Mouse (Mus musculus) gastrocnemius, adult 18-20 months (tissue): Measurements from ENCODE around the gene Arid1b. TPM values are rescaled to one million over a fixed set of nuclear protein-coding genes. Genes with fewer than 3 reads are reported as not detected.

ENCODE experiments used
- DNase-seq: peaks from one replicate; pipeline ENCODE4 v3.0.0; 2021; ENCODE audit warnings: low spot score
- total RNA-seq, 2 experiments: library from RNA; stranded (reverse); gene quantifications; 2 replicates each; pipeline ENCODE4 v1.2.3; 2021

Gene Arid1b
- total RNA-seq, 2 experiments from 2014 or later = 35.4 to 37.0 TPM

DNA sequence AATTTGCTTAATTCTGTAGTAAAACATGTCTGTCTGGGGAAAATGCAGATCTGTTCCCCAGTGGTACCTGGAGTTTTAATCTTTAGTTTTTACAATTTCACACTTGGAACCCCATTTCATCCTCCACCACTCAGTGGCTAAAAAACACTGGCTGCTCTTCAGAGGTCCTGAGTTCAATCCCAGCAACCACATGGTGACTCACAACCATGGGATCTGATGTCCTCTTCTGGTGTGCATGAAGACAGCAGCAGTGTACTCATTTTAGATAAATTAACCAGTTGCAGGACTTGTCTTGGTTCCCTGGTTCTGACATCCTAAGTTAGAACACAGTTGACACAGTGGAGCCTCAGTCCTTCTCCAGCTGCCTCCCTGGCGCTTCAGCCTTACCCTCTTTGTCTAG is 239.9 kb downstream of the Arid1b start:
- no peak for DNase-seq

DNA sequence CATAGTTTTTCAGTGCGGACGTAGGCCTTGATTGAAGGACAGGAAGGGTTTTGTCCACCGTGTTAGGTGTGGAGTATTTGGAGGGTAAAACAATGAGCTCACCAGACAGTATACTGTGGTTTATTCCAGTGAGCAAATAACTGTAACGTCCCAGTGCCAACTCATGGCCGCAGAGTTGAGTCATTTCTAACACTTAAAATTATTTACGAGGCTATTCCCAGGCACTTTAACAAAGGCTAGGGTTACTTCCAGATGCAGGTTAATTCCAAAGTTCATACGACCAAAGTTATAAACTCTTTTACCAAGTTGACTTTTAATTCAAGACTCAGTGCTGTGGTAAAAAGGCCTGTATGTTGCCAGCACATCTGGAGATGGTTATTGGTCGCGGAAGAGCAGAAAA is 240.9 kb downstream of the Arid1b start:
- no peak for DNase-seq

DNA sequence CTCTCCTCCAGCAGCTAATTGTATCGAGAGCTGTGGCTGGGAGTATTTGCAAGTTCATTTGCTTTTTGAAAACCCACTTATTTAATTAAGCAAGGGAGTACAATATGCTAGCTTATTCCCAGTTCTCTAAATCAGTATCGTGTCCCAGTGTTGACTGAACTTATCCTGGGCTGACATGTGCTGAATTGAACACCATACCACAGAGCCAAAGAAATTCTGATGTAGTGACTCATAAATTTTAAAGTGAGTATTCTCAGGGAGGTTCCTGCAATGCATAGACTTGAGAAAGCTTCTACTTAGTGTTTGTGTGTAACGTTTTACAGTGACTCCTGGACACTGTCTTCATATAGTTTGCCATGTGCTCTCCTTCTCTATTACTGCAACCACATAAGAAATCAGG is 243.6 kb downstream of the Arid1b start:
- no peak for DNase-seq

DNA sequence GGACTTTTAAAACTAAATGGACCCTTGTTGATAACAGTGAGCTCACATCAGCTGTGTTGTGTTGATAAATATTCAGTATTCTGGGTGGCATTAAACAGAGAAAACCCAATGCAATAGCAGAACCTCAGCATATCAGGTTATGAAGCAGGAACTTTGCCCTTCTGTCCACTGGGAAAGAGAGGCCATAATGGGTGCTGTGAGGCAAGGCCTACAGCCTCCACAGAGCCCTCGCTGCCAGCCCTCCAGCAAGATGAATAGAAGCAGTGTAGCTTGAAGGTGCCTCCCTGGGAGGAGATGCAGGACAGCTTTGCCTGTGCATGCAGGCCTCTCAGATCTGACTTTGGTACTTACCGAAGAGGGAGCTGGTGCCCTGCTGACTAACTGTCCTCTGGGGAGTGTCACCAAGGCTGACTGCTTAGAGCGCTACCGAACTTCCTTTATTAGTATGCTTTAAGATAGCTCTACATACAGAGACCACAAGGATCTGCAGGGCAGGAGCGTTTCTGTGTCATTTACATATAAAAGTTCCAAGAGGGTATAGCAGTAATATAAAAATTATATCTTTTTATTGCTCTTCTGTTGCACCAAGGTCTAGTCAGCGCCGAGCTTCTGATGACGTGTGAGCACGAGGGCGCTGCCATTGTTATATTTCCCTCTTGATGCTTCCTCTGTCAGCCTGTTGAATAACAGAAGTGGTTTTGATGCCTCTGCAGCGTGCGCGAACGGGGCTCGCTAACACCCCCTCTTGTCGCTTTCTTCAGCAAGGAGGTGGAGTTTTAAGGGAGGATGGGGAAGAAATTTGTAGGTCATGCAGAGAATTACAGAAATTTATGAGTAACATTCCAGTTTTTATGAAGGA is 244.5 kb downstream of the Arid1b start:
- DNase-seq = no peak

DNA sequence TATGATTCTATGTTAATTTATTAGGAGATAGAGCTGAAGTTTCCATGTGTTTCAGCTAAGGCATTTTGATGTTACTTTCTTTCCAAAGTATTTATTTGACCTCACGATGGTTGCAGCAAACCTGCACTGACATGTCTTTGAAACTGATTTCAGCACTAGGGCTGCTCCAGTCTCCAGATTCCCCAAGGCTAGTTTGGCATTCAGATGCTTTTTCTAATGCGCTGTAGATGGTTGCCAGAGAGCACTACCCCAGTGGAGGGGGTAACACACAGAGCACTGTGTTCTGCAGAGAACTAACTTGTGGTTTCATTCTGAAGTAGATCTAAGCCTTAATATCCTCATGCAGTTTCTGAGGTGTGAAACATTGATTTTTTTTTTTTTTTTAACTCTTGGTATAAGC is 250.4 kb downstream of the Arid1b start:
- no peak for DNase-seq

DNA sequence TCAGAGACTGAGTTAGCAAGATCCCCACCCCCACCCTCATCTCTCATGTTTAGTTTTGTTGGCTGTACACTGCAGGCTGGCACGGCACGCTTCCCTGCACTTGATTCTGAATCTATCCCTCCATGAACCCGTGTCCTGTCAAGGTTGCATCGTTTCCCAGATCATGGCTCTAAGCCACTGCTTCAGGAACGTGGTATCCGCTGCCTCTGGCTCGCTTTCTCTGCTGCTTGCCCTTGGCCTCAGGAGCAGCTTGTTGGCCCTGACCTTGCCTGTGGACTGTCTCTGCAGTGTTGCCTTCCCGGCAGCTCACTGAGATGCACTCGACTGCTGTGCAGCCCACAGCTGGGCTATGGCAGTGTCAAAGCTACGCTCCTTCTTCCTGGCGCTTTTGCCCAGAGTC is 252.6 kb downstream of the Arid1b start:
- peak; percentile 59 for DNase-seq

DNA sequence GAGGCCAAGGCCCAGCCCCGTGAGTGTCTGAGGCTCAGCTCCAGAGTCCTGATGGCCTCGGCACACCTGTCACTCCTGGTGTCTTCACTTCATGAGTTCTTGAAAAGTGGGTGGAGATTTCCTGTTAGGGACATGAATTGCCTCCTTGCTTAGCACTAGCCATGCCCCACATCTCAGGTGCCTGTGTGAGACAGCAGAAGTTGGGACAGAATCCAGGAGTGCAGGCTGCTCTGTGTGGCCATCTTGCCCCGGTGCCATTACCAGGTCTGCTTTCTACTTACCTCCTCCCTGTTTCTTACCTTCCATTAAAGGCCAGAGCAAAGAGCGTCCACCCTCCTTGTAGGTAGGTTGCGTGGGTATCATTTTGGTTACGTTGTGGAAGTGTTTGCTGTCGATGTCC is 253.1 kb downstream of the Arid1b start:
- no peak for DNase-seq

DNA sequence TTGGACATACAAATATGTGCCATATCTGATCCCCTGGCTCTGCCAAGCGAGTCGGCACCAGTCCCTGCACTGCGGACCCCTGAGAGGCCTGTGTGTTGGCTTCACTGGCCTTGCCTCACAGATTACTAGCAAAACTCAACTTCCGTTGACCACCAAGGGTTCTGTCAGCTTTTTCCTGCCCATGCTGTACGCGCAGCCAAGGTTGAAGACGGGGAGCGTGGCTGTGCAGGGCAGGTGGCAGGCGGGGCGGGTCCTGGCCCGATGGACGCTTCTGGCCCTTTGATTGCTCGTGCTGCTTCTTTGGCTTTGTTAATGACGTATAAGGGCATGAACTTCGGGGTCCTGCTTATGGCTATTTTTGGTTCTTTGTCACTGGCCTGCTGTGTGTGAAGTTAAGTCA is 253.6 kb downstream of the Arid1b start:
- DNase-seq = no peak

DNA sequence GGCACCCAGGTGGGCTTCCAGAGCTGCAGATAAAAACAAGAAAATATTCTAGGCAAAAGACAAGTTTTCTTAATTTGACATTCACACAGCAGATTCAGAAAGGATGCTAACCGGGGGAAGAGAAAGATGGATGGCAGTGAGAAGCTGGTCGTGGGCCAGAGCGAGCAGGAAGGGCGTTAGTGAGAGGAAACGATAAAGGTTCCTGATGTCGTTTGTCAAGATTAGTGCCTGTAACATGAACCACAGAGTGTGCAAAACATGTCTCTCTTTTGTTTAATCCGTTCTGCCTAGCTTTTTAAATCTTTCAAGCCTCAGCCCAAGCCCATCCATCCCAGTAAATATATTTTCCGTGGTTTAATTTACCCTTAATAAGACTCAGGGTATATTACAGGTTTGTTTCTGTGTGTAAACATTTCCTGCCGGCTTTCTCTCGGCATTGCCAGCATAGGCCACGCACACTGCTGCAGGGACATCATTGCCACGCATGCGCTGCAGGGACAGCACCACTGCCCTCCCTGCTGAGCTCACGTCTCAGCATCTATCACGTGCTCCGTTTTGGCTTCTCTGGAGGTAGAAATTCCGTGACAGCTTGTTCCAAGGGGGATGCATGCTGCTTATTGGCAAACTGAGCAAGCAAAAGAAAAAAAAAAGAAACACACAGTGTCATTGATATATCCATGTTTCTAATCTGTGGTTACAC is 255.0 kb downstream of the Arid1b start:
- no peak for DNase-seq

DNA sequence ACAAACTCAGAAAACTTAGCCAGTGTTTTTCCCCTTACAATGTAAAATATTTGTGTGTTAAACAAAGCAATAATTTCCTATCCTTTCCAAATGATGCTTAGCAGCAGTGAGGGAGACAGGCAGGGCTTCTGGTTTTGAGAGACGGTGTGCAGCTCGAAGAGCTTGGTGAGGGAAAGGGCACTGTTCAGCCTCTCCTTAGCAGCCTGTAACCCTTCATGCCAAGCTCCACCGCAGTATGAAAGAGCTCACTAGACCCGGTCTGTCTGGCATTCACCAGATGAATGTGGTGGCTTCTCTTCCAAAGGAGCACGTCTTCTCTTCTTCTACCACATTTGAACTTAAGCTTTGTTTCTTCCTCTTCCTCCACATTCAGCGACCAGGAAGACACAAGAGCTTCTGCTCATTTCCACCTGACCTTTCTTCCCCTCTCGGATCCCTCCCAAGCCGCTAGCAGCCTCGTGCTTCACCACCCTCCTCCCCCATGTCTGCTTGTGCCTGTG is 255.6 kb downstream of the Arid1b start:
- no peak for DNase-seq

DNA sequence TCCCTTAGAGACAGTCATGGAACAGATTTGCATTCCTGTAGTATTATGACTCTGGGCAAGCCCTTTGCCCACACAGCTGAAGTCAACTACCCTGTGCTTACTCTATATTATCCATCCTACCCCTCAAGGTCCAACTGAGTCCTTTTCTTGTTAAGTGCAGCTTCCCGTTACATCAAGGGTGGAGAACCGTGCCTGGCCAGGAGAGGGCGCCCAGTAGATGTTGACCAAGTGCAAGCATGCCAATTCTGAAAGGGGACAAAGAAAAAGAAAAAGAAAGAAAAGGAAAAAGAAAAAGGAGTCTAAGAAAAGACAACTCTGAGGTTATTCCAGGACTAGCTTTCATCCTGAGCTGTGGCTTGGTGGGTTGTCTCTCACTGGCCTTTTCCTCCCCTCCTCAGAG is 258.3 kb downstream of the Arid1b start:
- peak; percentile 73 for DNase-seq

DNA sequence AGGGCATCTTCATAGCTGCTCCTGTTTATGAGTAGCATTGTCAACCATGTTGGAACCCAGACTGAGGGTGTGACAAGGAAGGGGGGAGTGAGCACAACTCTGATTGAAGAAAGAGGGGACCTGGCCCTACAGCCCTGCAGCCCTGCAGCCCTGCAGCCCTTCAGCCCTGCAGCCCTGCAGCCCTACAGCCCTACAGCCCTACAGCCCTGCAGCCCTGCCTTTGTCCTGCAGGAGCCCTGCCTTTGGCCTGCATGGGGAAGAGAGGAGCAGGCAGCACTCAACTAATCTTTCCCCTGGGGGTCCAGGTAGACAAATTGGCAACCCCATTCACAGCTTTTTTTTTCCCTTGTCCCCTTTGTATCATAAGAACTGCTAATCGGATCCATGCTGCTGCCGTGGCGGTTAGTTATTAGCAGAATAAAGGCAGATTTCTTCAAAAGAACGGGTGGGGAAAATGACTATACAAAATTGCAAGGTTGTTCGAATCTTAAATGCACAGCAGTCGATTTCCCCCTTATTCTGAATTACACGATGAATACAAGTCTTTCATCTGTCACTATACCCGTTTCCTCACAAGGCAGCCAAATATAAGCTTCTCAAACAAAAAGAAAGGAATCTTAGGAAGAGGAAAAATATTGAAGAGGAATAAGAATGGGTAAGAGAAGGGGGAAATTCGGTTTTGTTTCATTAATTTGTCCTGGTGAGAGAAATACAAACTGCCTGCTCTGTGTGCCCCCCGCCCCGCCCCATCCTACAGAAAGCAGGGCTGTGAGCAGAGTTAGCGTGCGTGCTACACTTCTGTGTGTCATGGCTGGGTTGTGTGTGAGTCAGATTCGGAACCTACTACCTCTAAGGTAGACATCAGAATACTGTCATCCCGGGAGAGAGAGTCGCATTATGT is 260.8 kb downstream of the Arid1b start:
- DNase-seq = no peak

DNA sequence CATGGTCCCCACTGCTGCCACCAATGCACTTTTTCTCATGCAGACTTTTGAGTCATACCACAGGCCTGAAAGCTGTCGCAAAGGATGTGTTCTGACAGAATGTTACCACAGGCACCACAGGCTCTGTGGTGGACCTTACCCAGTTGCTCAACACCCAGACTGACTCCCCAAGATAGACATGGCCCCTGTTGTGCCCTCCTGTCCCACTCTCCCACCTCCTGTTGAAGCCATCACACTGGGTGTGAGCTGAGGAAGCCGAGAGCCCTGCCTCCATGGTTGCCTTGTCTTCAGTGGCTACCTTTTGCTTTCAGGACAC is 261.4 kb downstream of the Arid1b start:
- no peak for DNase-seq

DNA sequence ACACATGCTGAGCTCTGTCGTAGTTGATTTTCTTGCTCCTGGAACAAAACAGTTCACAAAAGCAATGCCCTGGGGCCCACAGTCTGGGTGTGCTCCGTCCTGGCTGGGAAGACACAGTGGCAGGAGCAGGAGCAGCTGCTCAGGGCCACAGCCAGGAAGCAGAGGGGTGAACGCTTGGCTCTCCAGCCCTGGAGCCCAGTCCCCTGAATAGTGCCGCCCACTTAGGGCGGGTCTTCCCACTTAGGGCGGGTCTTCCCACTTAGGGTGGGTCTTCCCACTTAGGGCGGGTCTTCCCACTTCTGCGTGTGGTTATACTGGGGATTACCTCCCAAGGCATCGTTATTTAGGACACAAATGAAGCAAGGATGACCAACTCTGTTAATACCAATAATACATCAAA is 264.8 kb downstream of the Arid1b start:
- DNase-seq = no peak

DNA sequence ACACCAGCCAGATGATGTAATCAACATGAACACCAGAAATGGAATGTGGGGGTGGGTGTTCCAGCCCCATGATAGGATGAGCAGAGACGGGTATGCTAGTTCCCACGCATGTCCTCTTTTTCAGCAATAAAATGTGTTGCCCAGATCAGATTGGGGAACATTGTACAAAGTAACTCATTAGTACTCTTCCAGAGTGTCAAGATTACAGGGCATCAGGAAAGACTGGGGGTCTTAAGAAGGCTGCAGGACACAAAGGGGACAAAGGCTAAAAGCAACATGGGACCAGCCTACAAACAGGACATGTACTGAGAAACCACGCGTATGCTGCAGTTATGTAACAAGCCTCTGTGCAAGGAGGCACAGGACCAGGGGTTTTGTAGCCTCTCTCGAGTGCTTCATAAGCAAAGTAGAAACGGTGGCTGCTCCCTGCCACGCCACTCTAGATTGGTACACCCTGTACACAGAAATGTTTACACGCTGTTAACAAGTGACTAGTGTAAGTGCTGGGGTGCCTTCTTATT is 267.1 kb downstream of the Arid1b start:
- DNase-seq = no peak

DNA sequence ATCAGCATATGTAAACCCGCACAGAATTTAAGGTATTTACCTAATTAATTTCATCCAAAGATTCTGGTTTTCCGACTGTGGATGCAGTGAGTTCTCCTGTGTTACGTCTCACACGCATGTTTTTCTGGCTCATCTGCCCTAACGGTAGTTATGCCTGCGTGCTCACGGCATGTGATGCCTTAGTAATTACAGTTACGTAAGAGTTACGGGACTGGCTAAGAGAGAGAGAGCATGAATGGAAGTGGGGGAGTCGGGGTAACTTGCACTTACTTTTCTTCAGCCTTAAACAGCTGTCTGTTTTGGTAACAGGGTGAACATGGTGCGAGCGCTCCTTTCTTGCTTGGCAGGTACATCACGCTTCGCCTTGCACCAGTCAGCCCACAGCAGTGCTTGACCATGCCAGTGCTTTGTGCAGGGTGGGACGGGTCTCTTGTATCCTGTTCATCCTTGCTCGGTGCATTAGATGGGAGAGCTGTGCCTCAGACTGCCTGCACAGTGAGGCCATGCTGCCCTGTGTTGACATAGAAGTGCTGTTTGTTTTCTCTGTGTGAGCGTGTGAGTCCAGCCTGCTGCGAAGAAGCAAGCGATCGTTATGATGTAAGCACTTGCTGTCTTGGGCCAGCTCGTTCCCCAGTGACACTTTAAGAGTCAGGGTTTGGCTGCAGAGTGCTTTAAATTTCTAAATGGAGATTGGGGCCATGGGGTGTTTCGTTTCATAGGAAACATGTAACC is 267.9 kb downstream of the Arid1b start:
- DNase-seq = peak; percentile 66

DNA sequence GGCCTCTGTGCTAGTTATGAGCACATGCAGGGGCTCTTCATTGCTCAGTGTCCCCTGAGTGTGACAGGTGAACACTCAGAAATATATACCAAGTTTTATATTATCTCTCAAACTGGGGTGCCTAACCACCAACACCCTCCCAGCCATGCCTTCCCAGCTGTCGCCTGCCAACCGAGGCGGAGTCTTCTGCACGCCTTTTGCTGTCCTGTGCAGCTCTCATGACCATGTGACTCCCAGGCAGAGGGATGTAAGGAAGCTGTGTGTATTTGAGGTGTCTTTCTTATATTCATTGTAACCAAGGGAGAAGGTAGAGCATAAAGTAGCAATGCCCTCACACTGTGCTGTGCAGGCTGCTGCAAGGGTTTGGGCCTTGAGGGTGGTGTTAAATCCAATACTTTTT is 268.7 kb downstream of the Arid1b start:
- DNase-seq = no peak

DNA sequence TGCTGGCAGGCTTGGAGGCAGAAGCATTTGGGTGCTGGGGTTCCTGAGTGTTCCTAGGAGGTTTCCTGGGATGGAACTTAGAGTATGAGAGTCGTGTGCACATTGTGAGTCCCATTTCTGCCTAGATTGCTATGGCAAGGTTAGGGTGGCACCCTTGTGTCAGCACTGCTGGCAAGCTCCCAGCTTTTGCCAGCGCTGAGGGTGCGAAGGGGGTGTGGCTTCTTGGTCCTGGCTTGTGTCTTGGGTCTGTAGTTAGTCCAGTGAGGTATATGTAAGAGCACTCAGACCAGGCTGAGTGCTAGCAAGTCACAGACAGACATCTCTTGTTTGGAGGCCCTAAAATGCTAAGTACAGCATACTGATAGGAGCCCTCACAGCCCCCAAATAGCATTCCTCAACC is 270.7 kb downstream of the Arid1b start:
- DNase-seq = no peak

DNA sequence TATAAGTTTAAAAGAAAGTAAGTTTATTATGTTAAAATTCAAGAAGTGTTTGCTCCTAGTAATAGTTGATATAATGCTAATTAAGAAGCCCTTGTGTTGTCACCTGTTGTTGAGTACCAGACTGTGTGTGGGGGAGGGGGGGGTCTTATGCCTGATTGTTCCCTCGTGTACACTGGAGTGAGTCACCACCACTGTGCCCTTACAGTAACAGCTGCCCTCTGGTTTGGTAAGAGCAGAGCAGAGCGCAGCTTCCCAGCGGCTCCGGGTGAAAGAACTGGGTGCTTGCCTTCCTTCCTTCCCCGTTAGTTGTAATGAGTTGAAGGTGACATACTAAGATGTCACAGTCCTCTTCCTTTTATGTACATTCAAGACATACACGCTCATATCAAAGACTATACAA is 271.5 kb downstream of the Arid1b start:
- DNase-seq = no peak

DNA sequence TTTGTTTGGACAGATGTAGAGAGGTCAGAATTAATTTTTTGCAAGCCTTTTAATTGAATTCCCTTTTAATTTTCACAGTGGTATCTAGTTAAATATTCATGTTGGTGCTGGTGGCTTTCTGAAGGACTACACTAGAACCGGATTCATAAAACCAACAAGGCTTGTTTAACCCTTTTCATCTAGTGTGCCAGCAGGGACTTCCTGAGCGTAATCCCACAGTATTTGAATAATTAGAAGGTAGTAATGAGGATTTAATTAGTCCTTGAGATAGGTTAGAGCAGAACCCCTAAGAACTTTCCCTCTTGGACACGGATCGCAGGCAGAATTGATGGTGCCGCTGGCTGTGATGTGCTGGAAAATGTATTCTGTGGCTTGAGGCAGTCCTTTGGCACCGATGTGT is 273.6 kb downstream of the Arid1b start:
- no peak for DNase-seq

DNA sequence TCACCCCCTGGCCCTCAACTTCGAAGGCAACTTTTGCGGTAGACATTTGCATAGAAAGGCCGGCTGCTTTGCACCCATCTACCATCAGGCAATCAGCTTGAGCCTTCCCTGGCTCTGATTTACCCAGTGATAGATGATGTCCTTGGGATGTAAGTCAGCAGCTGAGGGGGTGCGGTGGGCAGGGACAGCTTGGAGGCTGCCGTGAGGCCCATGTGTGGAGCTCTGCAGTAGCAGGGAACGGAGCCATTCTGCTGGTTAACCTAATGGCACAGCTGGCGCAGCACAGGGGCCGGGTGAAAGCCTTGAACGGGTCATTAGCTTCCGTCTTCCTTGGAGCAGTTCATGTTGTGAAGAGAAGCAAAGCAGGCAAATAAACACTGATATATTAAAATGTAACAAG is 275.2 kb downstream of the Arid1b start:
- no peak for DNase-seq
